Mouse (Mus musculus): Measurements from ENCODE around the gene Prtn3.

Prtn3 gene

GRCm38 (mm10) chr10:79909092-79909922, 35.0 kb downstream of the Prtn3 start:
- no peak for DNase-seq (ENCODE audit: low read depth)

- DNase-seq (ENCODE audit: low read depth): no peak
These were observed 36.3 kb downstream of the Prtn3 start, which contains the start of gene Gm26602 for GRCm38 (mm10) chr10:79910556-79910955. Gene Gm26602, plus strand, starts transcription at chr10:79910856.

DNA sequence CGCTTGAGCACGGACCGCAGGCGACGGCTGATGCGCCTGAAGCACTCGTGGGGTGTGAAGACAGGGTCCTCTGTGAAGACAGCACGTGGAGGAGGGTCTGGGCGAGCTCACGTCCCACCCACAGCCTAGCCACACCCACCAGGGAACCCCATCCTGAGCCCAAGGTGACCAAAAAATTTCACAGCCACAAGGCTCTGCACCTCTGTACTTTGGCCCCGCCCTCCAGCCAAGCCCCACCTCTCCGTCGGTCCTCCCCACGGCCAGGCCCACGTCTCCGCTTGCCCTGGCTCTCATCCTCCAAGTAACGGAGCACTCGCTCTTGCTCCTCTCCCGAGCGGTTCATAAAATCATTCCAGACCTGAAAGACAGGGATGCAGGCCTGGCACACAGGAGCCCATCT, 38.1 kb downstream of the Prtn3 start:
- no peak for DNase-seq (ENCODE audit: low read depth)

DNA sequence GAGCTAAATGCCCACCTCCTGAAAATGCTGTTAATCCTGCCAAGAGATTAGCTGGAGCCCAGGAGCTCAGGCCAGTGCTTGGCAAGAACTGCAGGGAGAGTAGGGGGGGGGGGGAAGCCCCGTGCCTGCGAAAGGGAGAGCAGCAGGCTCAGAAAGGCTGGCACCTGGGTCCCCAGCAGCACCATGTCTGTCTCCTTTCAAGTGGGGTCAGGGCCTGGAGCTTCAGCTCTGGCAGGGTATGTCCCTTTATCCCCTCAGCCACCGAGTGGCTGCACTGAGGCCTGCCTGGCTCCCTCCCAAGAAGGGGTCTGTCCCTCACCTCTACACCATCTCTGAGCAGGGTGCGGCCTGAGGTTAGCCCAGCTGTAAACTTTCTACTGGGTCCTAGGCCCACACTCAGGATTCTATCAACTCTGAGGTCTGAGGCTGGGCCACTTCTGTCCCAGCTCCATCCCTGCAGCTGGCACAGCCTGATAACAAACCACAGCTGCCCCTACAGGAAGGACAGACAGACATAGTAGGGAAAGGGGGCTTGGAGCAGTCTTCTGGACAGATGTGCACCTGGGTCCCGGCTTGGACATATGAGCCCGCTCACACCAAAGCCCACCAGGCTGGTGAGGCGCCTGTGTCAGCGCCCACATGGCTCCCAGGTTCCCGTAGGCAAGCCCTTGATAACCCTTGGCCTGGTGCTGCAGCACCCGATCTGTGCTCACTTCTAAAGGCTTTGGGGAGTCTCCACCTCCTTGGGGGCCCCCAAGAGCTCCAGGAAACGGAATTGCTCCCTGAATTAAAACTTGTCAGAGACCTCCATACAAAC, 40.1 kb downstream of the Prtn3 start:
- DNase-seq (ENCODE audit: low read depth): no peak

- DNase-seq (ENCODE audit: low read depth): no peak
These were observed 40.8 kb downstream of the Prtn3 start for GRCm38 (mm10) chr10:79914948-79915596.

GRCm38 (mm10) chr10:79916081-79916480, 41.8 kb downstream of the Prtn3 start:
- no peak for DNase-seq (ENCODE audit: low read depth)

DNA sequence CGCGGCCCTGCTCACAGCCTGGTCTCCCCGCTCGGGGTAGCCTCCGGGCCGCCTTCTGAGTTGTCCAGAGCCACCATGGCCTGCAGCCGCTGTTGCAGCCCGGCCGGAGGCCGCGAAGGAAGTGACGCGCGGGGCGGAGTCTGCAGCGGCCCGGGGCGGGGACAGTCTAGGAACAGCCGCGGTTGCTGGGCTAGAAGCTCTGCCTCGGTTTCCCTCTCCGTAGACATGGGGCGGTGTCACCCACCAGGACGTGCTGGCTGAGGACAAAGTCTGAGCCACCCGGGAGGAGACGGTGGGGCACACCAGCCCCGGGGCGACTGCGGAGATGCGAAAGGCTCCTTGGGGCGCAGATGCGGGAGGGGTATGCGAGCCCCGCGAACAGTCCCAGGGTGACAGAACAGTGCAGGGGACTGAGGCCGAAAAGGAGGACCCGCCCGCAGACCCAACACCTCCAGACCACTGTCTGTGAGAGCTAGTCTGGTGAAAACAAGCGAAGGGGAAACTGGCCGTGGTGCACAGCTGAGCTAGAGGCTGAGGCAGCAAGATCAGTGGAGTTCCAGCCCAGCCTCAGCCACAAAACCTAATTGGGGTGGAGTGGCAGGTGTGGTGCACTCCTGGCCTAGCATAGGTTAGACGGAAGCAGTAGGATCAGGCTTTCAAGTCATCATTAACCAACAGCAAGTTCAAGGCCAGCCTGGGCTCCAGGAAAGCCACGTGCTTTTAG, 42.7 kb downstream of the Prtn3 start, which contains the start of gene Kiss1r:
TSS of gene Kiss1r (plus strand) at position 164 of the 724 bp plus-strand sequence.
- peak; percentile 82 for DNase-seq (ENCODE audit: low read depth)

DNA sequence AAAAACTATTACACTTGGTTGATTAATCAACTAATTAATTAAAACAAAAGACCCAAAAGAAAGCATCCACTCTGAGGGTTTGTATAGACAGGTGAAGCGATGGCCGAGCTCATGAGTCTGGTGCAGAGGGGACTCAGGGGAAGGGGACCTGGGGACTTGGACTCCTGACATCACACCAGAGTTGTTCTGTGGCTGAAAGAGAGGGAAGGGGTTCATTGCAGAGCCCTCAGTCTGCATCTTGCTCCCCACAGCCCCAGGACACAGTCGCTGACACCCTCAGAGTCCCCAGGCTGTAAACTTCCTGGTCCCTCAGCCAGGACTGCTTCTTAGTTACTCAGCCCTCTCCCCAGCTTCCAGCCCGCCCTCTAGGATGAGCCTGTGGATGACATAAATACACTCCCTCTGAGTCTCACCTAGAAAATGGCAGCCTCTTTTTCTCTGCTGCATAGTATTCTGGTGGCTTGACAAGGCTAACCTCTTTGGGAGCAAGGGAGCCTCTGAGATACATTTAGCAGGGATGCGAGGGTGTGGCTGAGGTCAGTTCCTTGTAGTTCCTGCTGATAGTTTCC, 43.3 kb downstream of the Prtn3 start:
- no peak for DNase-seq (ENCODE audit: low read depth)

DNA sequence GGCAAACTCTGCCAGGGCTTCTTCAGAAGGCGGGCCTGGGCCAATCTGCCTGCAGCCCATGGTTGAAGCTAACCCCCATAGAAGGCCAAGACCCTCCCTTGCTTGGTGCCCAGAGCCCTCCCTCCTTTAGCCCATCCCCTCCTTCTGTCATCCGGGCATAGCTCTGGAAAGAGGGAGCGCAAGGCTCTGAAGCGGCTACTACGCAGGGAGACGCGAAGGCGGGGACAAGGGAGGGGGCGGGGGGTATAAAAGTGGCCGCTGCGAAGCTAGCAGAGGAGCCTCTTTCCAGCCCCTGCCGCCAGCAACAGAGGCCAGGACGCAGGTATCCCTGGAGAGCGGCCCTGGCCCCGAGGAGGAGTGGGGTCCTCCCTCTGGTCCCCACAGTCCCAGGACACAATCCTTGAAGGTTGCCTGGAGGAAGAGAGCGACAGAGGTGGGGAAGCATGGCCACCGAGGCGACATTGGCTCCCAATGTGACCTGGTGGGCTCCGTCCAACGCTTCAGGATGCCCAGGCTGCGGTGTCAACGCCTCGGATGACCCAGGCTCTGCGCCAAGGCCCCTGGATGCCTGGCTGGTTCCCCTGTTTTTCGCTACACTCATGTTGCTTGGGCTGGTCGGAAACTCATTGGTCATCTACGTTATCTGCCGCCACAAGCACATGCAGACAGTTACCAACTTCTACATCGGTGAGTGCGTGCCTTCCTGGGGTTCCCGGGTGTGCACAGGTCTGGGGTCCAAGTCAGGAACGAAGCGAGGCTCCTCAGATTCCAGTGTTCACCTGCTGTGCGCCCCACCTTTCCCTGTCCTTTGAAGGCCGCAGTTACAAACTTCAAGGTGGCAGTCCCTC, 44.2 kb downstream of the Prtn3 start:
- DNase-seq (ENCODE audit: low read depth): no peak

DNA sequence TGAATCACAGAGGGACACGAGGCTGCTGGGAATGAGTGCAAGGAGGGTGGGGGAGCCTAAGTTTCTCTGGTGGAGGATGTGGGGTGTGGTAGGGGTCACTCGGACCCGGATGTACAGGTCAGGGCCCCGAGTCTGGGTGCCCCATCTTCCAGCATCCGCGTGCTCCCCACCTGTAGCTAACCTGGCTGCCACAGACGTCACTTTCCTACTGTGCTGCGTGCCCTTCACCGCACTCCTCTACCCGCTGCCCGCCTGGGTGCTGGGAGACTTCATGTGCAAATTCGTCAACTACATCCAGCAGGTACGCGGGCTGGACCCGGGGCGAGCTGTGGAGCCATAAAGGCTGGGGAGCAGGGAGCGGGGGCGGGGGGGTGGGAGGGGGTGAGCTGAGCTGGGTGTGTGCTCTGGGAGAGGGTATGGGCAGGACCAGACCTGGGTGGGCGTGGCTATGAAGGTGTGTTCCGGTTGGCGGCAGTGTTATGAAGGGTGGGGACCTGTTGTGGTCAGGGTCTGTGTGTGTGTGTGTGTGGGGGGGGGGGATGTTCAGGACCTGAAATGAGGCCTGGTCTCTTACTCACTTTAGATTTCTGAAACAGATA, 45.1 kb downstream of the Prtn3 start:
- peak; percentile 44 for DNase-seq (ENCODE audit: low read depth)

- no peak for DNase-seq (ENCODE audit: low read depth)
These were observed 46.0 kb downstream of the Prtn3 start for GRCm38 (mm10) chr10:79920056-79920890.

- peak; percentile 40 for DNase-seq (ENCODE audit: low read depth)
These were observed 46.8 kb downstream of the Prtn3 start, which contains the start of gene R3hdm4 for GRCm38 (mm10) chr10:79920958-79921535. Gene R3hdm4, minus strand, starts transcription at chr10:79921208.

DNA sequence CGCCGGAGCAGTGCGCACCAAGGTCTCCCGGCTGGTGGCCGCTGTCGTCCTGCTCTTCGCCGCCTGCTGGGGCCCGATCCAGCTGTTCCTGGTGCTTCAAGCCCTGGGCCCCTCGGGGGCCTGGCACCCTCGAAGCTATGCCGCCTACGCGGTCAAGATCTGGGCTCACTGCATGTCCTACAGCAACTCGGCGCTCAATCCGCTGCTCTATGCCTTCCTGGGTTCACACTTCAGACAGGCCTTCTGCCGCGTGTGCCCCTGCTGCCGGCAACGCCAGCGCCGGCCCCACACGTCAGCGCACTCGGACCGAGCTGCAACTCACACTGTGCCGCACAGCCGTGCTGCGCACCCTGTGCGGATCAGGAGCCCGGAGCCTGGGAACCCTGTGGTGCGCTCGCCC, 47.3 kb downstream of the Prtn3 start:
- DNase-seq (ENCODE audit: low read depth): no peak

GRCm38 (mm10) chr10:79924998-79925784, 50.9 kb downstream of the Prtn3 start:
- DNase-seq (ENCODE audit: low read depth): peak; percentile 97

DNA sequence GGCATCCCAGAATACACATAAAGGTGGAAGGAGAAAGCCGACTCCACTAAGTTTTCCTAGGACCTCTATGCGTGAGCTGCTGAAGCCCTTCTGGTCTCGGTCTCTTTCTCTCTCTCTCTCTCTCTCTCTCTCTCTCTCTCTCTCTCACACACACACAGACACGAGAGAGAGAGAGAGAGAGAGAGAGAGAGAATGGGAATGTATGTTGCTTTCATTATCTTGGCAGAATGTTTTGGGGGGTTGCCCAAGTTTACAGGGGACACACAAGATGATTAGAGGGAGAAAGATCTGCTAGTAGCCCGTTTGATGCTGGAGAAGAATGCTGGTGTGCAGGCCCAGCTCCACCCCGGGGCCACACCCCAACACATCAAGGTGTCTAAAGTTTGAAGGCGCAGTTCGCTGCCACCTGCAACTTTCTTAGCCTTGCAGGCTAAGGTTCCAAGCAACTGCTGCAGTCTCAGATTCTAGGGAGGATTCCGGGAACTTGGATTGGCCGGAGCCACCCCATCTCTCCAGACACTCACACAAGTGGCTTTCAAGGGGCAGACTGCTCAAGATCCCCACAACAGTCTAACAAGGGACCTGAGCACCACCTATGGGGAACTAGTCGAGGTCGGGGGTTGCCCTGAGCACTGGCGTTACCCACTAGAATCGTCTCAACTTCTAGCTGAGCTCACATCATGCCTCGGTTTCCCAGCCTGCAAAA, 51.7 kb downstream of the Prtn3 start:
- peak; percentile 71 for DNase-seq (ENCODE audit: low read depth)

DNA sequence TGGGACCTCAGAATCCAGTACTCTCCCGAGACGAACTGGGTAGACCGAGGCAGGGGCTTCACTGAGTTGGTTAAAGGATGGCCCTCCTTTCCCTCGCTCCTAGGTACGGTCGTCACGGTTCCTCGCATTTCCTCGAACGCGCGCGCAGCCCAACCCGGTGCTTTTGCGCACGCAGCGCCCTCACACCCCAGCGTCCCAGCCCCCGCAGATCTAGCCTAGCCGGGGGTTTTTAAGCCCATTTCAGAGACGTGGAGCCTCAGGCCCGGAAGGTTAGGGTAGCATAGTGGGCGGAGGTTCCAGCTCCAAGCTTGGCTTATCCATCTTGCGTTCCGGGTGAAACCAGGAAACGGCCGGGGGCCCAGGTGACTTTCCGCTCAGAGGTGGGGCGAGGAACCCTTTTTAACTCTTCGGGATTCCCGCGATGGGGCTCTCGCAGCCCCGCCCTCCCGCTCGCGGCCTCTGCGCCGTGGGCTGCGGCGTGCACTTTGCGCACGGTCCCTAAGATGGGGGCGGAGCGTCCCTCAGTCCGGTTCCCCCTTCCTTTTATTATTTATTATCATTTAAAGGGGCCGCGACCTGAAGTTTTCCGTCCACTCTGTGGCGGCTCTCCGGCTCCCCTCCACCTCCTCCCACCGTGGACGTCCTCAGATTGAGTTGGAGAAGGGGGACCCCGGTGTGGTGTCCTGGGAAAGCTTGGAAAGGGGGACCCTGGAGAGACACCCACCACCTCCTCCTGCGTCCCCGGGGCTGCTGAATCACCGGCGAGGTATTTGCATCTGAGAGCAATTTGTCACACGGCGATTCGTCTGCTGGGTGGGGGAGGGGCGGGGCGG, 52.4 kb downstream of the Prtn3 start, which contains the start of gene Arid3a:
TSS of gene Arid3a (plus strand) at position 553 of the 833 bp plus-strand sequence.
- peak; percentile 95 for DNase-seq (ENCODE audit: low read depth)
